Comparison of ENCODE assay signal across 8 mouse cellular contexts in the genomic region with DNA sequence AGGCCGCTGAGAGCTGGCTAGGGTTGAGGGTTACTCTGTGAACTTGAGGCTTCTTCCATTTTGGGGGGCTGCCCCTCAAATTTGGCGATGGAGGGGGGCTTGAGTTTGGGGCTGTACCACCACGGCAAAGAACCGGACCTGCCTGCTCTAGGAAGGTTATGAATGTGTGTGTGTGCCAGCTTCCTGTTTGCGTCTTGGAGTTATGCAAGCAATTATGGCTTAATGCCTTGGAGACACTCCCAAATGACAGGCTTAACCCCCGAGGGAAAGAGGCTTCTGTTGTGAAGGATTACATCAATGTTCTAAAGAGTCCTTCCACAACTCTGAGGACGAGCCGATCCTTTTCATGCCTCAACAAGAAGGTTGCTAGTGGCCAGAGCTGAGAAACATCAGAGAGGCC.
DNase-seq lines count a peak whose midpoint lies in the region; ATAC-seq and TF ChIP-seq lines count a peak whose summit lies in the region.

No protein-coding gene starts in this region.

- H3K27ac ChIP-seq in hindbrain, embryonic 12.5 days, result peak overlapping the region; percentile 69

- H3K9me3 ChIP-seq in hindbrain, embryonic 12.5 days (replicated peaks), result no peaks in the 10 kb centered on the region

- intact Hi-C loops in gastrocnemius, postnatal 36 days (cut with DNase I), result no loop called here

- H3K27me3 ChIP-seq in hindbrain, embryonic 12.5 days, result peaks cover 5% of the 10 kb centered on the region; the same call in 1 of the 2 replicates

- H3K4me3 ChIP-seq in hindbrain, embryonic 12.5 days, result no peak overlapping the region

- no peak overlapping the region for H3K4me2 ChIP-seq in hindbrain, embryonic 12.5 days (replicated peaks)

- H3K4me1 ChIP-seq in hindbrain, embryonic 12.5 days, result peaks cover 33% of the 10 kb centered on the region

- 50% methylated on average over 8 of the region's 8 CpGs for WGBS in hindbrain, embryonic 12.5 days

- H3K9ac ChIP-seq in hindbrain, embryonic 12.5 days, result no peak overlapping the region

- no peak for TF ChIP-seq CTCF in brain, embryonic 14.5 days (IDR thresholded peaks at IDR 0.05; ENCODE audit: borderline replicate concordance, extremely low read depth, insufficient read depth, insufficient read length)

- no peak for TF ChIP-seq POLR2A in brain, embryonic 14.5 days (IDR thresholded peaks at IDR 0.05; ENCODE audit: borderline replicate concordance, extremely low read depth, insufficient read depth, insufficient read length, poor library complexity, severe bottlenecking)

- peak; percentile 73 for DNase-seq in gastrocnemius, adult 18-20 months (ENCODE audit: low spot score)
- no peak for DNase-seq in gastrocnemius, postnatal 36 days
- peak; percentile 79 for DNase-seq in brain, embryonic 14.5 days (ENCODE audit: low read depth)
- DNase-seq in B cell, adult 2 months, result no peak
- DNase-seq in thymus, postnatal 10 days (ENCODE audit: low spot score in 2 of 2), result no peak
- no peak for DNase-seq in spleen, postnatal 4 days (ENCODE audit: low spot score in 2 of 2)

- ATAC-seq in hindbrain, embryonic 12.5 days (ENCODE audit: low FRiP score), result peak; percentile 7
- peak; percentile 90 for ATAC-seq in megakaryocyte progenitor cell, adult 5-6 weeks (replicated peaks; ENCODE audit: poor library complexity)

- H3K36me3 ChIP-seq in hindbrain, embryonic 12.5 days, result no peaks in the 10 kb centered on the region

Comparison
In these comparisons a context has a peak if more than half of its experiments do, and no peak if none do; other contexts are left out.
1. DNase-seq: peak in gastrocnemius, adult 18-20 months (single experiment) and brain, embryonic 14.5 days (single experiment); none in gastrocnemius, postnatal 36 days (0 of 2), B cell, adult 2 months (0 of 2), thymus, postnatal 10 days (0 of 2) and spleen, postnatal 4 days (0 of 2).